Mouse (Mus musculus): ENCODE measurements around the gene Raph1.

GRCm38 (mm10) chr1:60569741-60570140 lies 2.8 kb upstream of the Raph1 start:
- TF ChIP-seq CTCF (IDR thresholded peaks at IDR 0.05; ENCODE audit: borderline replicate concordance, insufficient read depth, low read length) (no peak), POLR2A (IDR thresholded peaks at IDR 0.05; ENCODE audit: low read depth, low read length) (no peak)
